Mouse (Mus musculus): ENCODE measurements around the gene Trem2.

DNA sequence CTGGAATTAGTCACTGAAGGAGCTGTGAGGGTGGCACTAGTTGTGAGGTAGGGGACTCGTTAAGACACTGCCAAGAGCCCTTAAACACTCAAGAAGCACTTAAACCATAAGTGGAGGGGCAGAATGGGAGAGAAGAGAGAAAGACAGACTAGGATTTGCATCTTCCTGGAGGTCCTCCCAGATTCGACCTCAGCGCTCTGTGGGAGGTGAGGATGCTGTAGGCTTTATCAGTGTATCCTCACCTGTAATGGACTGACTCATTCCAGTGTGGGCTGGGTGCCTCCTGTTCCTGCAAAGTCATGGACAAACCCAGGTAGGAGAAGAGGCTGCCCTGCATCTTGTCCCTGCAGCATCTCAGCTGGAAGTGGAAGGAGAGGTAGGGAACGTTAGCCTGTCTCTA, 633 bp downstream of the Trem2 start:
- TF ChIP-seq CTCF (IDR thresholded peaks at IDR 0.05; ENCODE audit: low read depth): no peak
- TF ChIP-seq EP300 (IDR thresholded peaks at IDR 0.05; ENCODE audit: low read depth): no peak

Measured in liver, embryonic 14.5 days (tissue).